Mouse (Mus musculus): ENCODE measurements at regions not wholly inside any gene's neighbourhood (a gene's known extent, or its start where the extent isn't known, plus 50 kb on each side); places are given as distances from the start of the nearest gene placed in this dataset.

- DNase-seq (ENCODE audit: low spot score, missing footprints): no peak
- 84% methylated on average over 1 of the region's 1 CpGs for WGBS
- H3K27ac ChIP-seq (ENCODE audit: low read depth, low read length): no peak overlapping the region
- H3K4me2 ChIP-seq: no peak overlapping the region
- no peak overlapping the region for H3K9ac ChIP-seq (ENCODE audit: low read length)
- H3K4me3 ChIP-seq (ENCODE audit: low read depth, low read length): no peak overlapping the region
- H3K4me1 ChIP-seq (ENCODE audit: control insufficient read depth, insufficient read depth, low read length): no peaks in the 10 kb centered on the region
- H3K36me3 ChIP-seq (ENCODE audit: control insufficient read depth, insufficient read depth, low read length): no peaks in the 10 kb centered on the region
- H3K27me3 ChIP-seq (ENCODE audit: control insufficient read depth, insufficient read depth, low read length): no peaks in the 10 kb centered on the region
- H3K9me3 ChIP-seq (ENCODE audit: control insufficient read depth, low read length): no peaks in the 10 kb centered on the region
- no peak for ATAC-seq (ENCODE audit: low FRiP score)
Measured at GRCm38 (mm10) chr12:9212211-9212610, 182.4 kb downstream of the Ttc32 start.

- H3K27ac ChIP-seq (ENCODE audit: low read depth, low read length): no peak overlapping the region
Measured at GRCm38 (mm10) chr12:9224971-9225370, 195.2 kb downstream of the Ttc32 start.

GRCm38 (mm10) chr12:9227901-9228300, 198.1 kb downstream of the Ttc32 start:
- no peaks in the 10 kb centered on the region for H3K9me3 ChIP-seq (ENCODE audit: control insufficient read depth, low read length)
- WGBS: 85% methylated on average over 5 of the region's 5 CpGs
- H3K36me3 ChIP-seq (ENCODE audit: control insufficient read depth, insufficient read depth, low read length): no peaks in the 10 kb centered on the region
- no peak for DNase-seq (ENCODE audit: low spot score, missing footprints)
- no peak overlapping the region for H3K9ac ChIP-seq (ENCODE audit: low read length)
- H3K27me3 ChIP-seq (ENCODE audit: control insufficient read depth, insufficient read depth, low read length): no peaks in the 10 kb centered on the region
- no peak overlapping the region for H3K27ac ChIP-seq (ENCODE audit: low read depth, low read length)
- ATAC-seq (ENCODE audit: low FRiP score): no peak
- no peak overlapping the region for H3K4me2 ChIP-seq
- H3K4me3 ChIP-seq (ENCODE audit: low read depth, low read length): no peak overlapping the region
- no peaks in the 10 kb centered on the region for H3K4me1 ChIP-seq (ENCODE audit: control insufficient read depth, insufficient read depth, low read length)

More at GRCm38 (mm10) chr12:9224971-9225370, 195.2 kb downstream of the Ttc32 start:
- H3K4me2 ChIP-seq: no peak overlapping the region
- no peak overlapping the region for H3K4me3 ChIP-seq (ENCODE audit: low read depth, low read length)
- DNase-seq (ENCODE audit: low spot score, missing footprints): no peak
- no peaks in the 10 kb centered on the region for H3K36me3 ChIP-seq (ENCODE audit: control insufficient read depth, insufficient read depth, low read length)
- H3K4me1 ChIP-seq (ENCODE audit: control insufficient read depth, insufficient read depth, low read length): no peaks in the 10 kb centered on the region
- ATAC-seq (ENCODE audit: low FRiP score): no peak
- WGBS: 48% methylated on average over 5 of the region's 5 CpGs
- H3K9ac ChIP-seq (ENCODE audit: low read length): no peak overlapping the region
- no peaks in the 10 kb centered on the region for H3K9me3 ChIP-seq (ENCODE audit: control insufficient read depth, low read length)
- H3K27me3 ChIP-seq (ENCODE audit: control insufficient read depth, insufficient read depth, low read length): no peaks in the 10 kb centered on the region

GRCm38 (mm10) chr12:9228486-9228885, 198.7 kb downstream of the Ttc32 start:
- no peaks in the 10 kb centered on the region for H3K36me3 ChIP-seq (ENCODE audit: control insufficient read depth, insufficient read depth, low read length)
- H3K4me3 ChIP-seq (ENCODE audit: low read depth, low read length): no peak overlapping the region
- DNase-seq (ENCODE audit: low spot score, missing footprints) (no peak), ATAC-seq (ENCODE audit: low FRiP score) (no peak)
- no peak overlapping the region for H3K9ac ChIP-seq (ENCODE audit: low read length)
- 77% methylated on average over 2 of the region's 2 CpGs for WGBS
- H3K27ac ChIP-seq (ENCODE audit: low read depth, low read length): no peak overlapping the region
- H3K4me2 ChIP-seq: no peak overlapping the region
- no peaks in the 10 kb centered on the region for H3K4me1 ChIP-seq (ENCODE audit: control insufficient read depth, insufficient read depth, low read length)
- no peaks in the 10 kb centered on the region for H3K27me3 ChIP-seq (ENCODE audit: control insufficient read depth, insufficient read depth, low read length)
- H3K9me3 ChIP-seq (ENCODE audit: control insufficient read depth, low read length): no peaks in the 10 kb centered on the region

- 80% methylated on average over 4 of the region's 4 CpGs for WGBS
- Histone ChIP-seq H3K9ac (ENCODE audit: low read length) (no peak overlapping the region), H3K4me2 (no peak overlapping the region), H3K27me3 (ENCODE audit: control insufficient read depth, insufficient read depth, low read length) (no peaks in the 10 kb centered on the region), H3K9me3 (ENCODE audit: control insufficient read depth, low read length) (no peaks in the 10 kb centered on the region), H3K27ac (ENCODE audit: low read depth, low read length) (no peak overlapping the region), H3K4me1 (ENCODE audit: control insufficient read depth, insufficient read depth, low read length) (no peaks in the 10 kb centered on the region), H3K36me3 (ENCODE audit: control insufficient read depth, insufficient read depth, low read length) (no peaks in the 10 kb centered on the region), H3K4me3 (ENCODE audit: low read depth, low read length) (no peak overlapping the region)
- no peak for ATAC-seq (ENCODE audit: low FRiP score)
- DNase-seq (ENCODE audit: low spot score, missing footprints): no peak
Measured at GRCm38 (mm10) chr12:9229981-9230380, 200.2 kb downstream of the Ttc32 start.

GRCm38 (mm10) chr12:9230576-9230975, 200.8 kb downstream of the Ttc32 start:
- ATAC-seq (ENCODE audit: low FRiP score): no peak
- no peak for DNase-seq (ENCODE audit: low spot score, missing footprints)
- no peak overlapping the region for H3K9ac ChIP-seq (ENCODE audit: low read length)
- H3K36me3 ChIP-seq (ENCODE audit: control insufficient read depth, insufficient read depth, low read length): no peaks in the 10 kb centered on the region
- H3K27ac ChIP-seq (ENCODE audit: low read depth, low read length): no peak overlapping the region
- no peak overlapping the region for H3K4me2 ChIP-seq
- H3K9me3 ChIP-seq (ENCODE audit: control insufficient read depth, low read length): no peaks in the 10 kb centered on the region
- 83% methylated on average over 5 of the region's 5 CpGs for WGBS
- H3K27me3 ChIP-seq (ENCODE audit: control insufficient read depth, insufficient read depth, low read length): no peaks in the 10 kb centered on the region
- H3K4me1 ChIP-seq (ENCODE audit: control insufficient read depth, insufficient read depth, low read length): no peaks in the 10 kb centered on the region
- no peak overlapping the region for H3K4me3 ChIP-seq (ENCODE audit: low read depth, low read length)

GRCm38 (mm10) chr12:9232431-9232830, 202.6 kb downstream of the Ttc32 start:
- H3K4me3 ChIP-seq (ENCODE audit: low read depth, low read length): no peak overlapping the region

GRCm38 (mm10) chr12:9235866-9236265, 206.1 kb downstream of the Ttc32 start:
- Histone ChIP-seq H3K9me3 (ENCODE audit: control insufficient read depth, low read length) (no peaks in the 10 kb centered on the region), H3K9ac (ENCODE audit: low read length) (no peak overlapping the region), H3K4me1 (ENCODE audit: control insufficient read depth, insufficient read depth, low read length) (no peaks in the 10 kb centered on the region), H3K4me3 (ENCODE audit: low read depth, low read length) (no peak overlapping the region), H3K27ac (ENCODE audit: low read depth, low read length) (no peak overlapping the region), H3K27me3 (ENCODE audit: control insufficient read depth, insufficient read depth, low read length) (no peaks in the 10 kb centered on the region), H3K4me2 (no peak overlapping the region), H3K36me3 (ENCODE audit: control insufficient read depth, insufficient read depth, low read length) (no peaks in the 10 kb centered on the region)
- ATAC-seq (ENCODE audit: low FRiP score) (no peak), DNase-seq (ENCODE audit: low spot score, missing footprints) (no peak)
- WGBS: 83% methylated on average over 4 of the region's 4 CpGs

More at GRCm38 (mm10) chr12:9232431-9232830, 202.6 kb downstream of the Ttc32 start:
- Histone ChIP-seq H3K36me3 (ENCODE audit: control insufficient read depth, insufficient read depth, low read length) (no peaks in the 10 kb centered on the region), H3K27me3 (ENCODE audit: control insufficient read depth, insufficient read depth, low read length) (no peaks in the 10 kb centered on the region), H3K4me1 (ENCODE audit: control insufficient read depth, insufficient read depth, low read length) (no peaks in the 10 kb centered on the region), H3K9me3 (ENCODE audit: control insufficient read depth, low read length) (no peaks in the 10 kb centered on the region), H3K27ac (ENCODE audit: low read depth, low read length) (no peak overlapping the region), H3K9ac (ENCODE audit: low read length) (no peak overlapping the region), H3K4me2 (no peak overlapping the region)
- no peak for ATAC-seq (ENCODE audit: low FRiP score)
- DNase-seq (ENCODE audit: low spot score, missing footprints): no peak

- 85% methylated on average over 6 of the region's 6 CpGs for WGBS
- Histone ChIP-seq H3K4me1 (ENCODE audit: control insufficient read depth, insufficient read depth, low read length) (no peaks in the 10 kb centered on the region), H3K4me3 (ENCODE audit: low read depth, low read length) (no peak overlapping the region), H3K36me3 (ENCODE audit: control insufficient read depth, insufficient read depth, low read length) (no peaks in the 10 kb centered on the region), H3K9me3 (ENCODE audit: control insufficient read depth, low read length) (no peaks in the 10 kb centered on the region), H3K9ac (ENCODE audit: low read length) (no peak overlapping the region), H3K27me3 (ENCODE audit: control insufficient read depth, insufficient read depth, low read length) (no peaks in the 10 kb centered on the region), H3K27ac (ENCODE audit: low read depth, low read length) (no peak overlapping the region), H3K4me2 (no peak overlapping the region)
- no peak for ATAC-seq (ENCODE audit: low FRiP score)
- DNase-seq (ENCODE audit: low spot score, missing footprints): no peak
Measured at GRCm38 (mm10) chr12:9237538-9237937, 207.7 kb downstream of the Ttc32 start.

GRCm38 (mm10) chr12:9237955-9238354, 208.2 kb downstream of the Ttc32 start:
- no peaks in the 10 kb centered on the region for H3K27me3 ChIP-seq (ENCODE audit: control insufficient read depth, insufficient read depth, low read length)
- no peaks in the 10 kb centered on the region for H3K9me3 ChIP-seq (ENCODE audit: control insufficient read depth, low read length)
- DNase-seq (ENCODE audit: low spot score, missing footprints) (no peak), ATAC-seq (ENCODE audit: low FRiP score) (no peak)
- H3K9ac ChIP-seq (ENCODE audit: low read length): no peak overlapping the region
- no peak overlapping the region for H3K27ac ChIP-seq (ENCODE audit: low read depth, low read length)
- no peak overlapping the region for H3K4me3 ChIP-seq (ENCODE audit: low read depth, low read length)
- H3K36me3 ChIP-seq (ENCODE audit: control insufficient read depth, insufficient read depth, low read length): no peaks in the 10 kb centered on the region
- H3K4me2 ChIP-seq: no peak overlapping the region
- 83% methylated on average over 1 of the region's 1 CpGs for whole genome bisulfite sequencing
- no peaks in the 10 kb centered on the region for H3K4me1 ChIP-seq (ENCODE audit: control insufficient read depth, insufficient read depth, low read length)
